Mouse (Mus musculus) C2C12 (cell line): Measurements from ENCODE around the gene Gm20388.

Experiments used
- CEBPB ChIP-seq: IDR thresholded peaks from one replicate; pipeline ENCODE4 v1.6.1; 2011; ENCODE audit warnings: low read depth, mild to moderate bottlenecking, control low read depth, moderate library complexity
- CTCF ChIP-seq: IDR thresholded peaks from one replicate; pipeline ENCODE4 v1.5.1; 2011; ENCODE audit not compliant: control insufficient read depth, insufficient read depth, insufficient read length
- MAX ChIP-seq: IDR thresholded peaks from one replicate; pipeline ENCODE4 v1.6.1; 2011; ENCODE audit warnings: mild to moderate bottlenecking, control low read depth
- USF1 ChIP-seq: IDR thresholded peaks from one replicate; pipeline ENCODE4 v1.6.1; 2011; ENCODE audit warnings: low read depth, mild to moderate bottlenecking, control low read depth, moderate library complexity

DNA sequence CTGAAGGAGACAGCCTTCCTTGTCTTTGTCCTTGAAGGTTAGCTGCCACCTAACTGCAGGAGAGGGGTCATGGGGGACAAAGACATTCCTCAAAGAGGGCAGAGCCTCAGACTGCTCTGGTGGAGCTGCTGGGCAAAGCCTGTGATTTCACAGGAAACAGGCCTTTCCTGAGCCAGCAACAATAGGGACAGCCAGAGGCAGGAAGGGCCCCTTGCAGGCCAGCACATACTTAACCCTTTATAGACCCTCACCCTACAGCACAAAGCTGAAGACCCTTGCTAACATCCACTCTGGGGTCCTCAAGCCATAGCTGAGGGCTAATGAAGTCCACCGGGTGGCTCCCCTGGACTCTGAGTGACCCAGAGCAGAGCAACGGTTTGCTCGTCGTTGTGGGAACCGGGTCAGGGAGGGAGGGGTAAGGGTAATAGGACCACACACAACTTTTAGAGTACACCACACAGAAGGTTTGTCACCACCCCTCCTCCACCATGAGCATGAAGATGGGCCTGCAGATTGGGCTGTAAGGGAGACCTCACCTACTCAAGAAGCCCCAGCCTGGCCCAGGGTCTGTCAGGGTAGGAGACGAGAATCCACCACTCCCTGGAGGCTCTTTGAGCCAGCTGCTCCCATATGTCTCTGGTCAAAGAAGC, 2607.0 kb downstream of the Gm20388 start:
- TF ChIP-seq CTCF (no peak), USF1 (no peak), MAX (no peak), CEBPB (no peak)
